Mouse (Mus musculus): Measurements from ENCODE around the gene Cetn4. TPM values are rescaled to one million over a fixed set of nuclear protein-coding genes. Genes with fewer than 3 reads are reported as not detected.

The Cetn4 gene
- polyA plus RNA-seq, 1 experiment from 2014 or later = 27.9 TPM

- POLR2A ChIA-PET = no interaction called here
- CTCF ChIA-PET = interaction anchor here (1.1 to 1.6 kb wide), 3 partner anchors 9 to 74 kb away, joined by 3 to 4 read pairs (median 4); no protein-coding TSS in a partner anchor
Measured at GRCm38 (mm10) chr3:37280871-37281270, 31.6 kb downstream of the Cetn4 start.

GRCm38 (mm10) chr3:37280221-37280620 lies 32.3 kb downstream of the Cetn4 start:
- CTCF ChIA-PET = interaction anchor here (1.1 to 1.4 kb wide), 2 partner anchors 23 to 75 kb away, joined by 3 to 4 read pairs; no protein-coding TSS in a partner anchor
- H3K27me3 ChIP-seq = peaks cover 20% of the 10 kb centered on the region
- POLR2A ChIA-PET = no interaction called here
- TF ChIP-seq CTCF (IDR thresholded peaks at IDR 0.05) = no peak
- no peak for DNase-seq (ENCODE audit: low read depth, low spot score)
- no peak for ATAC-seq
- in situ Hi-C loops (cut with MboI; ENCODE audit: low pct_unique_long_range_greater_than_20kb) = no loop called here

More at GRCm38 (mm10) chr3:37280871-37281270, 31.6 kb downstream of the Cetn4 start:
- no peak for TF ChIP-seq CTCF (IDR thresholded peaks at IDR 0.05)
- no peak for ATAC-seq
- in situ Hi-C loops (cut with MboI; ENCODE audit: low pct_unique_long_range_greater_than_20kb) = no loop called here
- no peak for DNase-seq (ENCODE audit: low read depth, low spot score)
- H3K27me3 ChIP-seq = peaks cover 20% of the 10 kb centered on the region

GRCm38 (mm10) chr3:37274661-37275060 lies 37.8 kb downstream of the Cetn4 start:
- peaks cover 42% of the 10 kb centered on the region for H3K27me3 ChIP-seq
- DNase-seq (ENCODE audit: low read depth, low spot score) = no peak
- no peak for ATAC-seq
- ChIA-PET CTCF (interaction anchor here (1.3 kb wide), 1 partner anchor 10 kb away, joined by 3 read pairs; no protein-coding TSS in a partner anchor), POLR2A (interaction anchor here (0.5 kb wide), 1 partner anchor 36 kb away, joined by 3 read pairs; no protein-coding TSS in a partner anchor)
- in situ Hi-C loops (cut with MboI; ENCODE audit: low pct_unique_long_range_greater_than_20kb) = no loop called here
- TF ChIP-seq CTCF (IDR thresholded peaks at IDR 0.05) = no peak

GRCm38 (mm10) chr3:37273092-37273491 lies 39.4 kb downstream of the Cetn4 start:
- no peak for ATAC-seq
- TF ChIP-seq CTCF (IDR thresholded peaks at IDR 0.05) = no peak

GRCm38 (mm10) chr3:37271209-37271608 lies 41.3 kb downstream of the Cetn4 start:
- peak; percentile 97 for TF ChIP-seq CTCF (IDR thresholded peaks at IDR 0.05)
- peaks cover 40% of the 10 kb centered on the region for H3K27me3 ChIP-seq
- ChIA-PET POLR2A (no interaction called here), CTCF (interaction anchor here (1.9 kb wide), 1 partner anchor 11 kb away, joined by 6 read pairs; no protein-coding TSS in a partner anchor)
- DNase-seq (ENCODE audit: low read depth, low spot score) = peak; percentile 13
- ATAC-seq = peak; percentile 57
- in situ Hi-C loops (cut with MboI; ENCODE audit: low pct_unique_long_range_greater_than_20kb) = no loop called here

More at GRCm38 (mm10) chr3:37273092-37273491, 39.4 kb downstream of the Cetn4 start:
- ChIA-PET CTCF (interaction anchor here (1.3 kb wide), 1 partner anchor 71 kb away, joined by 3 read pairs; no protein-coding TSS in a partner anchor), POLR2A (no interaction called here)
- DNase-seq (ENCODE audit: low read depth, low spot score) = no peak
- peaks cover 42% of the 10 kb centered on the region for H3K27me3 ChIP-seq
- in situ Hi-C loops (cut with MboI; ENCODE audit: low pct_unique_long_range_greater_than_20kb) = no loop called here

- ATAC-seq = no peak
- ChIA-PET CTCF (interaction anchor here (3.1 kb wide), 1 partner anchor 11 kb away, joined by 9 read pairs; no protein-coding TSS in a partner anchor), POLR2A (no interaction called here)
- TF ChIP-seq CTCF (IDR thresholded peaks at IDR 0.05) = no peak
- DNase-seq (ENCODE audit: low read depth, low spot score) = no peak
- in situ Hi-C loops (cut with MboI; ENCODE audit: low pct_unique_long_range_greater_than_20kb) = no loop called here
- H3K27me3 ChIP-seq = peaks cover 47% of the 10 kb centered on the region
Measured at GRCm38 (mm10) chr3:37269926-37270325, 42.6 kb downstream of the Cetn4 start.

GRCm38 (mm10) chr3:37268338-37268737 lies 44.2 kb downstream of the Cetn4 start:
- in situ Hi-C loops (cut with MboI; ENCODE audit: low pct_unique_long_range_greater_than_20kb) = no loop called here
- no peak for TF ChIP-seq CTCF (IDR thresholded peaks at IDR 0.05)
- POLR2A ChIA-PET = no interaction called here
- CTCF ChIA-PET = interaction anchor here (3.1 kb wide), 1 partner anchor 9 kb away, joined by 9 read pairs; no protein-coding TSS in a partner anchor
- ATAC-seq (no peak), DNase-seq (ENCODE audit: low read depth, low spot score) (no peak)
- peaks cover 56% of the 10 kb centered on the region for H3K27me3 ChIP-seq

GRCm38 (mm10) chr3:37259331-37259999 lies 53.0 kb downstream of the Cetn4 start:
- DNase-seq (ENCODE audit: low read depth, low spot score) (no peak), ATAC-seq (no peak)
- ChIA-PET CTCF (interaction anchor here (1.8 to 2.5 kb wide), 2 partner anchors 9 to 12 kb away, joined by 6 to 9 read pairs; no protein-coding TSS in a partner anchor), POLR2A (interaction anchor here (0.7 kb wide), 1 partner anchor 26 kb away, joined by 3 read pairs; no protein-coding TSS in a partner anchor)
- in situ Hi-C loops (cut with MboI; ENCODE audit: low pct_unique_long_range_greater_than_20kb) = no loop called here
- peaks cover 35% of the 10 kb centered on the region for H3K27me3 ChIP-seq
- no peak for TF ChIP-seq CTCF (IDR thresholded peaks at IDR 0.05)

- CTCF ChIA-PET = interaction anchor here (0.6 kb wide), 2 partner anchors 52 to 832 kb away, joined by 3 read pairs; no protein-coding TSS in a partner anchor
- in situ Hi-C loops (cut with MboI; ENCODE audit: low pct_unique_long_range_greater_than_20kb) = no loop called here
- POLR2A ChIA-PET = interaction anchor here (0.6 to 0.8 kb wide), 2 partner anchors 336 to 1470 kb away, joined by 5 to 6 read pairs; no protein-coding TSS in a partner anchor
- peaks cover 22% of the 10 kb centered on the region for H3K27me3 ChIP-seq
- no peak for TF ChIP-seq CTCF (IDR thresholded peaks at IDR 0.05)
- no peak for ATAC-seq
- no peak for DNase-seq (ENCODE audit: low read depth, low spot score)
Measured at GRCm38 (mm10) chr3:37257776-37258175, 54.7 kb downstream of the Cetn4 start.

Other genes starting within 250 kb of the Cetn4 start
- not detected for gene Adad1, start 249.2 kb downstream of the Cetn4 start, polyA plus RNA-seq (2021)
- gene Il2, start 186.7 kb downstream of the Cetn4 start, polyA plus RNA-seq (2021) = 0.05 TPM
- not detected for gene Il21, start 80.1 kb downstream of the Cetn4 start, polyA plus RNA-seq (2021)
- gene Bbs12, start 154 bp downstream of the Cetn4 start, polyA plus RNA-seq (2021) = 18.8 TPM
- 1.3 TPM for gene Fgf2, start 35.6 kb upstream of the Cetn4 start, polyA plus RNA-seq (2021)
- gene Spata5, start 107.2 kb upstream of the Cetn4 start, polyA plus RNA-seq (2021) = 43.3 TPM
- gene Nudt6, start 107.5 kb upstream of the Cetn4 start, polyA plus RNA-seq (2021) = 20.4 TPM

All from Patski (cell line).